ENCODE assay signal across 9 mouse cellular contexts in genomic region chr7:67034369-67034768, GRCm38 (mm10).
A peak's percentile ranks its signal among the peaks of the same experiment; 100 is the strongest.
DNase-seq lines count a peak whose midpoint lies in the region; ATAC-seq and TF ChIP-seq lines count a peak whose summit lies in the region.
"Had no signal": no experiment of that assay in that cellular context is flagged by ENCODE, and none has a peak within 500 bp of the region (broad histone marks: within the 10 kb centered on the region; RNA-seq: fewer than 3 reads in every experiment).

No protein-coding gene starts in this region.

- H3K9ac ChIP-seq in liver, adult 2 months (ENCODE audit: low read depth, low read length) = no peak overlapping the region
- no peak overlapping the region for H3K9ac ChIP-seq in liver, postnatal 0 days (replicated peaks)
- no peak overlapping the region for H3K9ac ChIP-seq in lung, embryonic 15.5 days
- H3K9ac ChIP-seq: limb, embryonic 15.5 days had no signal

- intact Hi-C loops in heart, postnatal 36 days (cut with DNase I) = loop anchor here (5.0 kb wide), 1 partner anchor 77 kb away; no protein-coding TSS in a partner anchor

- DNase-seq in liver, adult 2 months (ENCODE audit: extremely low read depth, low read depth, low spot score) = peak; percentile 53
- no peak for DNase-seq in liver, postnatal 0 days
- peak; percentile 51 to 66 for DNase-seq in heart, postnatal 36 days
- peak; percentile 46 for DNase-seq in testis, postnatal 10 days (ENCODE audit: low spot score)
- no peak for DNase-seq in thymus, postnatal 4 days
- DNase-seq in adrenal gland, postnatal 4 days (ENCODE audit: low spot score in 2 of 2) = no peak
- DNase-seq in spleen, postnatal 4 days (ENCODE audit: low spot score in 2 of 2) = no peak

- no peak for TF ChIP-seq CTCF in liver, adult 2 months (IDR thresholded peaks at IDR 0.05; ENCODE audit: low read depth, low read length)
- TF ChIP-seq CTCF in liver, postnatal 0 days (IDR thresholded peaks at IDR 0.05; ENCODE audit: low read depth) = no peak

- H3K4me1 ChIP-seq in liver, adult 2 months (ENCODE audit: control insufficient read depth, insufficient read depth, low read length) = peaks cover 2% of the 10 kb centered on the region; the same call in 1 of the 2 replicates
- no peaks in the 10 kb centered on the region for H3K4me1 ChIP-seq in liver, postnatal 0 days (ENCODE audit: insufficient read depth)
- peaks cover 21% of the 10 kb centered on the region; the same call in 1 of the 2 replicates for H3K4me1 ChIP-seq in lung, embryonic 15.5 days
- H3K4me1 ChIP-seq: limb, embryonic 15.5 days had no signal

- ATAC-seq in liver, postnatal 0 days = no peak
- peak; percentile 91 for ATAC-seq in lung, embryonic 15.5 days (ENCODE audit: borderline replicate concordance, extremely low read depth, low FRiP score, low TSS enrichment)

- no peak overlapping the region for H3K4me3 ChIP-seq in liver, adult 2 months (ENCODE audit: insufficient read depth, low read depth, low read length)
- H3K4me3 ChIP-seq in liver, postnatal 0 days (ENCODE audit: low read depth, low read length) = no peak overlapping the region
- H3K4me3 ChIP-seq in lung, embryonic 15.5 days = no peak overlapping the region
- H3K4me3 ChIP-seq: limb, embryonic 15.5 days had no signal

- no peak for TF ChIP-seq EP300 in liver, postnatal 0 days (IDR thresholded peaks at IDR 0.05; ENCODE audit: low read depth)

- H3K27ac ChIP-seq in liver, adult 2 months (replicated peaks; ENCODE audit: insufficient read depth, low read depth, low read length) = no peak overlapping the region
- H3K27ac ChIP-seq in liver, postnatal 0 days (ENCODE audit: low read depth) = no peak overlapping the region
- H3K27ac ChIP-seq in lung, embryonic 15.5 days = peak overlapping the region; percentile 20; the same call in 1 of the 2 replicates
- H3K27ac ChIP-seq: limb, embryonic 15.5 days had no signal

- WGBS in liver, adult 2 months = 50% methylated on average over 2 of the region's 2 CpGs
- 72% methylated on average over 2 of the region's 2 CpGs for WGBS in liver, postnatal 0 days (ENCODE audit: insufficient replicate concordance)
- 46% methylated on average over 2 of the region's 2 CpGs for WGBS in lung, embryonic 15.5 days

- no peak overlapping the region for H3K4me2 ChIP-seq in liver, postnatal 0 days (ENCODE audit: low read depth, low read length)
- H3K4me2 ChIP-seq in lung, embryonic 15.5 days = no peak overlapping the region
- H3K4me2 ChIP-seq: limb, embryonic 15.5 days had no signal

- no peak for TF ChIP-seq POLR2A in liver, adult 2 months (IDR thresholded peaks at IDR 0.05; ENCODE audit: extremely low read depth, insufficient read depth, low read length)

- H3K27me3 ChIP-seq in liver, adult 2 months (ENCODE audit: control insufficient read depth, insufficient read depth, low read length) = no peaks in the 10 kb centered on the region
- H3K27me3 ChIP-seq in liver, postnatal 0 days (ENCODE audit: insufficient read depth, low read length) = no peaks in the 10 kb centered on the region
- no peaks in the 10 kb centered on the region for H3K27me3 ChIP-seq in lung, embryonic 15.5 days
- H3K27me3 ChIP-seq: limb, embryonic 15.5 days had no signal

- H3K9me3 ChIP-seq in liver, postnatal 0 days (ENCODE audit: low read length) = no peaks in the 10 kb centered on the region
- no peaks in the 10 kb centered on the region for H3K9me3 ChIP-seq in lung, embryonic 15.5 days
- H3K9me3 ChIP-seq: limb, embryonic 15.5 days had no signal

- H3K36me3 ChIP-seq in liver, adult 2 months (ENCODE audit: control insufficient read depth, insufficient read depth, low read length) = no peaks in the 10 kb centered on the region
- H3K36me3 ChIP-seq in liver, postnatal 0 days (replicated peaks; ENCODE audit: insufficient read depth, low read length) = no peaks in the 10 kb centered on the region
- 0 out of 2 replicates have a peak, but pooled peaks cover 3% of the 10 kb centered on the region for H3K36me3 ChIP-seq in lung, embryonic 15.5 days
- H3K36me3 ChIP-seq: limb, embryonic 15.5 days had no signal

- H3K79me2 ChIP-seq in liver, adult 2 months (ENCODE audit: control insufficient read depth, insufficient read depth, low read length) = no peaks in the 10 kb centered on the region

Comparison
In these comparisons a context has a peak if more than half of its experiments do, and no peak if none do; other contexts are left out.
1. DNase-seq: peak in liver, adult 2 months (single experiment), heart, postnatal 36 days (2 of 2) and testis, postnatal 10 days (single experiment); none in liver, postnatal 0 days (single experiment), thymus, postnatal 4 days (single experiment), adrenal gland, postnatal 4 days (0 of 2) and spleen, postnatal 4 days (0 of 2).